Mouse (Mus musculus): ENCODE measurements at regions not wholly inside any gene's neighbourhood (a gene's known extent, or its start where the extent isn't known, plus 50 kb on each side); places are given as distances from the start of the nearest gene placed in this dataset.

- H3K27me3 ChIP-seq: no peaks in the 10 kb centered on the region
- no peaks in the 10 kb centered on the region for H3K36me3 ChIP-seq
- H3K27ac ChIP-seq: no peak overlapping the region
- no peak for ATAC-seq (ENCODE audit: low FRiP score)
- no peak overlapping the region for H3K9ac ChIP-seq
- WGBS: 87% methylated on average over 8 of the region's 8 CpGs
- H3K4me2 ChIP-seq: no peak overlapping the region
- H3K4me1 ChIP-seq (replicated peaks): 0 out of 2 replicates have a peak, but pooled peaks cover 6% of the 10 kb centered on the region
- no peak overlapping the region for H3K4me3 ChIP-seq
- H3K9me3 ChIP-seq: no peaks in the 10 kb centered on the region
Measured at GRCm38 (mm10) chr8:81079887-81080300, 65.2 kb upstream of the Usp38 start.

- Histone ChIP-seq H3K4me2 (no peak overlapping the region), H3K27me3 (no peaks in the 10 kb centered on the region), H3K9me3 (no peaks in the 10 kb centered on the region), H3K27ac (no peak overlapping the region), H3K4me1 (replicated peaks) (no peaks in the 10 kb centered on the region), H3K4me3 (no peak overlapping the region), H3K9ac (no peak overlapping the region), H3K36me3 (no peaks in the 10 kb centered on the region)
- ATAC-seq (ENCODE audit: low FRiP score): no peak
- 82% methylated on average over 5 of the region's 5 CpGs for WGBS
Measured at GRCm38 (mm10) chr8:81069080-81069840, 54.5 kb upstream of the Usp38 start.

GRCm38 (mm10) chr8:81068519-81068918 is 53.8 kb upstream of the Usp38 start:
- Histone ChIP-seq H3K36me3 (no peaks in the 10 kb centered on the region), H3K9me3 (no peaks in the 10 kb centered on the region), H3K4me1 (replicated peaks) (no peaks in the 10 kb centered on the region), H3K4me2 (no peak overlapping the region), H3K9ac (no peak overlapping the region), H3K4me3 (no peak overlapping the region), H3K27ac (no peak overlapping the region), H3K27me3 (no peaks in the 10 kb centered on the region)
- no peak for ATAC-seq (ENCODE audit: low FRiP score)
- WGBS: 87% methylated on average over 3 of the region's 3 CpGs

- no peak overlapping the region for H3K9ac ChIP-seq
- H3K27ac ChIP-seq: no peak overlapping the region
- no peaks in the 10 kb centered on the region for H3K4me1 ChIP-seq (replicated peaks)
- H3K9me3 ChIP-seq: no peaks in the 10 kb centered on the region
- no peaks in the 10 kb centered on the region for H3K27me3 ChIP-seq
- H3K36me3 ChIP-seq: no peaks in the 10 kb centered on the region
- no peak overlapping the region for H3K4me2 ChIP-seq
- 80% methylated on average over 2 of the region's 2 CpGs for WGBS
- H3K4me3 ChIP-seq: no peak overlapping the region
- no peak for ATAC-seq (ENCODE audit: low FRiP score)
Measured at GRCm38 (mm10) chr8:81066765-81067164, 52.0 kb upstream of the Usp38 start.
